Mouse (Mus musculus) heart, postnatal 0 days (tissue): ENCODE results near the gene Txndc8. TPM values are rescaled to one million over a fixed set of nuclear protein-coding genes. Genes with fewer than 3 reads are reported as not detected.

Experiments
- ATAC-seq: fragments of 200-750 bp; cut with Nextera tagmentation; 2 replicates; pipeline ENCODE4 v1.8.0; 2017; ENCODE audit warnings: low read depth, moderate number of reproducible peaks, moderate library complexity; ENCODE audit not compliant: insufficient read depth
- DNase-seq: peaks from one replicate; pipeline ENCODE4 v3.0.0-alpha.2; 2016; ENCODE audit warnings: low spot score
- H3K27ac ChIP-seq: fragments of 300-500 bp; sonication (generic); 2 replicates; pipeline ENCODE4 v1.5.1; 2014; ENCODE audit warnings: low read depth, mild to moderate bottlenecking
- H3K27me3 ChIP-seq: fragments of 300-500 bp; sonication (generic); 2 replicates; pipeline ENCODE4 v1.6.1; 2014; ENCODE audit warnings: low read length, mixed read lengths; ENCODE audit not compliant: control insufficient read depth, insufficient read depth
- H3K36me3 ChIP-seq: fragments of 300-500 bp; sonication (generic); replicated peaks from 2 replicates; pipeline ENCODE4 v1.6.1; 2014; ENCODE audit warnings: low read length, mixed read lengths; ENCODE audit not compliant: control insufficient read depth, insufficient read depth
- H3K4me1 ChIP-seq: fragments of 300-500 bp; sonication (generic); 2 replicates; pipeline ENCODE4 v1.6.1; 2014; ENCODE audit warnings: antibody characterized with exemption; ENCODE audit not compliant: control insufficient read depth, insufficient read depth
- H3K4me2 ChIP-seq: fragments of 300-500 bp; sonication (generic); 2 replicates; pipeline ENCODE4 v1.6.1; 2014; ENCODE audit warnings: low read depth, mild to moderate bottlenecking, low read length, moderate library complexity
- H3K4me3 ChIP-seq: fragments of 300-500 bp; sonication (generic); 2 replicates; pipeline ENCODE4 v1.5.1; 2014; ENCODE audit warnings: low read depth, low read length
- H3K9ac ChIP-seq: fragments of 300-500 bp; sonication (generic); replicated peaks from 2 replicates; pipeline ENCODE4 v1.6.1; 2014; ENCODE audit warnings: low read depth, low read length, mixed read lengths
- H3K9me3 ChIP-seq: fragments of 300-500 bp; sonication (generic); replicated peaks from 2 replicates; pipeline ENCODE4 v1.6.1; 2016; ENCODE audit warnings: low read length; ENCODE audit not compliant: control insufficient read depth
- CTCF ChIP-seq: IDR thresholded peaks from 2 replicates; pipeline ENCODE4 v1.5.1; 2016; ENCODE audit warnings: antibody characterized with exemption, control low read depth, low read depth
- EP300 ChIP-seq: IDR thresholded peaks from 2 replicates; pipeline ENCODE4 v1.6.1; 2016; ENCODE audit warnings: antibody characterized with exemption, low read depth
- WGBS: fragments of 180-500 bp; shearing (Covaris S2); extraction: QIAGEN DNeasy Blood & Tissue Kit; methylation state at CpG from one replicate; pipeline ENCODE4 v1.1.7; 2014; 5-methylcytosine and 5-hydroxymethylcytosine counted together
- polyA plus RNA-seq: library from polyadenylated mRNA; unstranded; fragments of >200 nt; fragmentation: Nextera tagmentation; extraction: Ambion mirVana; gene quantifications from 2 replicates; pipeline ENCODE4 v1.2.1, GENCODE M21; 2015
- total RNA-seq: library from RNA; depleted of rRNA; stranded (reverse); fragments of >200 nt; gene quantifications from 2 replicates; pipeline ENCODE4 v1.2.3, GENCODE M21; 2014; ENCODE audit warnings: low replicate concordance

Gene Txndc8
- total and polyA plus RNA-seq, 2 experiments from 2014 or later: not detected

GRCm38 (mm10) chr4:58044356-58044755 is 35.4 kb upstream of the Txndc8 start:
- TF ChIP-seq CTCF: no peak
- TF ChIP-seq EP300: no peak
- no peak overlapping the region for H3K9ac ChIP-seq
- no peaks in the 10 kb centered on the region for H3K27me3 ChIP-seq
- no peak for ATAC-seq
- no peak overlapping the region for H3K4me2 ChIP-seq
- H3K36me3 ChIP-seq: no peaks in the 10 kb centered on the region
- no peaks in the 10 kb centered on the region for H3K9me3 ChIP-seq
- H3K27ac ChIP-seq: no peak overlapping the region
- no peak overlapping the region for H3K4me3 ChIP-seq
- 93% methylated on average over 3 of the region's 3 CpGs for WGBS
- DNase-seq: no peak
- H3K4me1 ChIP-seq: no peaks in the 10 kb centered on the region

- H3K4me2 ChIP-seq: no peak overlapping the region
- H3K4me3 ChIP-seq: no peak overlapping the region
- no peak overlapping the region for H3K9ac ChIP-seq
- H3K4me1 ChIP-seq: no peaks in the 10 kb centered on the region
- no peak for TF ChIP-seq CTCF
- TF ChIP-seq EP300: no peak
- ATAC-seq (no peak), DNase-seq (no peak)
- H3K27me3 ChIP-seq: no peaks in the 10 kb centered on the region
- 73% methylated on average over 2 of the region's 2 CpGs for WGBS
- no peaks in the 10 kb centered on the region for H3K36me3 ChIP-seq
- H3K27ac ChIP-seq: no peak overlapping the region
- no peaks in the 10 kb centered on the region for H3K9me3 ChIP-seq
Observed at GRCm38 (mm10) chr4:58040093-58040492, 31.2 kb upstream of the Txndc8 start.

- Histone ChIP-seq H3K4me2 (no peak overlapping the region), H3K9me3 (no peaks in the 10 kb centered on the region), H3K36me3 (no peaks in the 10 kb centered on the region), H3K9ac (no peak overlapping the region), H3K4me3 (no peak overlapping the region), H3K27me3 (no peaks in the 10 kb centered on the region), H3K4me1 (peaks cover 5% of the 10 kb centered on the region; the same call in 1 of the 2 replicates), H3K27ac (no peak overlapping the region)
- TF ChIP-seq EP300 (no peak), CTCF (no peak)
- ATAC-seq: no peak
- WGBS: 83% methylated on average over 6 of the region's 6 CpGs
- DNase-seq: no peak
Observed at GRCm38 (mm10) chr4:58037096-58037705, 28.3 kb upstream of the Txndc8 start.

GRCm38 (mm10) chr4:58034663-58035062 is 25.7 kb upstream of the Txndc8 start:
- no peak for ATAC-seq
- no peak overlapping the region for H3K27ac ChIP-seq
- H3K9ac ChIP-seq: no peak overlapping the region
- no peak for DNase-seq
- H3K27me3 ChIP-seq: no peaks in the 10 kb centered on the region
- H3K9me3 ChIP-seq: 0 out of 2 replicates have a peak, but pooled peaks cover 3% of the 10 kb centered on the region
- peak overlapping the region; percentile 58 for H3K4me2 ChIP-seq
- no peak for TF ChIP-seq EP300
- no peak for TF ChIP-seq CTCF
- H3K4me3 ChIP-seq: peak overlapping the region; percentile 30
- 36% methylated on average over 13 of the region's 13 CpGs for WGBS
- peaks cover 5% of the 10 kb centered on the region; the same call in 1 of the 2 replicates for H3K4me1 ChIP-seq
- H3K36me3 ChIP-seq: no peaks in the 10 kb centered on the region

GRCm38 (mm10) chr4:58032714-58033113 is 23.8 kb upstream of the Txndc8 start:
- Histone ChIP-seq H3K4me1 (peaks cover 5% of the 10 kb centered on the region; the same call in 1 of the 2 replicates), H3K36me3 (no peaks in the 10 kb centered on the region), H3K4me2 (no peak overlapping the region), H3K9ac (no peak overlapping the region), H3K27ac (no peak overlapping the region), H3K4me3 (no peak overlapping the region), H3K9me3 (0 out of 2 replicates have a peak, but pooled peaks cover 3% of the 10 kb centered on the region), H3K27me3 (no peaks in the 10 kb centered on the region)
- no peak for TF ChIP-seq CTCF
- no peak for TF ChIP-seq EP300
- DNase-seq (no peak), ATAC-seq (no peak)
- WGBS: 77% methylated on average over 1 of the region's 1 CpGs

- Histone ChIP-seq H3K4me1 (no peaks in the 10 kb centered on the region), H3K4me2 (no peak overlapping the region), H3K27me3 (no peaks in the 10 kb centered on the region), H3K9ac (no peak overlapping the region), H3K27ac (no peak overlapping the region), H3K9me3 (no peaks in the 10 kb centered on the region), H3K4me3 (no peak overlapping the region), H3K36me3 (no peaks in the 10 kb centered on the region)
- DNase-seq: no peak
- WGBS: 57% methylated on average over 3 of the region's 3 CpGs
- no peak for ATAC-seq
- TF ChIP-seq EP300: no peak
- TF ChIP-seq CTCF: no peak
Observed at GRCm38 (mm10) chr4:58003501-58003900, 5.4 kb downstream of the Txndc8 start.
